Mouse (Mus musculus) cerebellum, adult 9-11 months (tissue): Measurements from ENCODE around the gene Smtnl1.

Experiments used
- DNase-seq: peaks from one replicate; pipeline ENCODE4 v3.0.0; 2022

The Smtnl1 gene

GRCm38 (mm10) chr2:84822552-84822951 is at the start of gene Smtnl1:
TSS of gene Smtnl1 (minus strand) at chr2:84822652.
- DNase-seq = no peak

- DNase-seq = no peak
Measured at GRCm38 (mm10) chr2:84870623-84871160, 48.2 kb upstream of the Smtnl1 start.

GRCm38 (mm10) chr2:84868977-84869376 is 46.5 kb upstream of the Smtnl1 start:
- no peak for DNase-seq

- DNase-seq = no peak
Measured at GRCm38 (mm10) chr2:84868521-84868943, 46.1 kb upstream of the Smtnl1 start.

GRCm38 (mm10) chr2:84865616-84866571 is 43.4 kb upstream of the Smtnl1 start:
- no peak for DNase-seq

- DNase-seq = no peak
Measured at GRCm38 (mm10) chr2:84862231-84862630, 39.8 kb upstream of the Smtnl1 start.

- no peak for DNase-seq
Measured at GRCm38 (mm10) chr2:84861430-84861829, 39.0 kb upstream of the Smtnl1 start.

GRCm38 (mm10) chr2:84859991-84860780 is 37.7 kb upstream of the Smtnl1 start:
- DNase-seq = no peak

GRCm38 (mm10) chr2:84858551-84858950 is 36.1 kb upstream of the Smtnl1 start:
- no peak for DNase-seq

GRCm38 (mm10) chr2:84855732-84856131 is 33.3 kb upstream of the Smtnl1 start:
- DNase-seq = peak; percentile 13

GRCm38 (mm10) chr2:84851130-84852040 is 28.9 kb upstream of the Smtnl1 start:
- DNase-seq = no peak

GRCm38 (mm10) chr2:84850407-84851129 is 28.1 kb upstream of the Smtnl1 start:
- DNase-seq = no peak

GRCm38 (mm10) chr2:84845226-84845625 is 22.8 kb upstream of the Smtnl1 start:
- no peak for DNase-seq

- no peak for DNase-seq
Measured at GRCm38 (mm10) chr2:84843654-84844053, 21.2 kb upstream of the Smtnl1 start.

GRCm38 (mm10) chr2:84841905-84842304 is 19.5 kb upstream of the Smtnl1 start:
- DNase-seq = no peak

GRCm38 (mm10) chr2:84840748-84841563 is 18.5 kb upstream of the Smtnl1 start:
- no peak for DNase-seq

- no peak for DNase-seq
Measured at GRCm38 (mm10) chr2:84840016-84840747, 17.7 kb upstream of the Smtnl1 start.

GRCm38 (mm10) chr2:84838993-84839980 is 16.8 kb upstream of the Smtnl1 start:
- no peak for DNase-seq

- DNase-seq = no peak
Measured at GRCm38 (mm10) chr2:84838593-84838949, 16.1 kb upstream of the Smtnl1 start, which contains the start of gene Slc43a1. TSS of gene Slc43a1 (plus strand) at chr2:84838850.
